Mouse (Mus musculus) cortical plate, adult 2 months (tissue): ENCODE data around the gene Picalm.

Experiments used
- CTCF ChIP-seq: fragments of 200-500 bp; IDR thresholded peaks from 2 replicates; pipeline ENCODE4 v1.5.1; 2011; ENCODE audit warnings: mild to moderate bottlenecking, control low read depth, low read length; ENCODE audit not compliant: insufficient read depth; ENCODE audit errors: extremely low read depth
- POLR2A ChIP-seq: fragments of 200-500 bp; IDR thresholded peaks from 2 replicates; pipeline ENCODE4 v1.6.1; 2011; ENCODE audit warnings: mild to moderate bottlenecking, low read length, control low read depth; ENCODE audit not compliant: insufficient read depth; ENCODE audit errors: extremely low read depth

DNA sequence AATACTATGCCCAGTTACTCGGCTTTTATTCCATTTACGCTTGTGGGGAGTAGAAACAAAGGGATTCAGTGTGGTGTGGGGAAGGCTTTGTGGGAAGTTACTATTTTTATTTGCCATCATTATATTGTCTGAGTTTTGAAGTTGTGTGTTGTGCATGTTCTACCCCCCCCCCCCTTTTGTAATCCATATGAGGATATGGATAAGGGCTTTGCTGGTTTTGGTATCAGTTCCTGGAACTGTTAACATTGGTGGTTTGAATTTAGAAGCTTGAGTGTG lies 1.3 kb downstream of the Picalm start:
- TF ChIP-seq CTCF, result no peak
- TF ChIP-seq POLR2A, result no peak
